Mouse (Mus musculus) lung, postnatal 36 days (tissue): ENCODE results near the gene Sema5b.
A peak's percentile ranks its signal among the peaks of the same experiment; 100 is the strongest.

Experiments
- DNase-seq: peaks from one replicate; pipeline ENCODE4 v3.0.0; 2022; ENCODE audit warnings: mixed read lengths

Gene Sema5b

DNA sequence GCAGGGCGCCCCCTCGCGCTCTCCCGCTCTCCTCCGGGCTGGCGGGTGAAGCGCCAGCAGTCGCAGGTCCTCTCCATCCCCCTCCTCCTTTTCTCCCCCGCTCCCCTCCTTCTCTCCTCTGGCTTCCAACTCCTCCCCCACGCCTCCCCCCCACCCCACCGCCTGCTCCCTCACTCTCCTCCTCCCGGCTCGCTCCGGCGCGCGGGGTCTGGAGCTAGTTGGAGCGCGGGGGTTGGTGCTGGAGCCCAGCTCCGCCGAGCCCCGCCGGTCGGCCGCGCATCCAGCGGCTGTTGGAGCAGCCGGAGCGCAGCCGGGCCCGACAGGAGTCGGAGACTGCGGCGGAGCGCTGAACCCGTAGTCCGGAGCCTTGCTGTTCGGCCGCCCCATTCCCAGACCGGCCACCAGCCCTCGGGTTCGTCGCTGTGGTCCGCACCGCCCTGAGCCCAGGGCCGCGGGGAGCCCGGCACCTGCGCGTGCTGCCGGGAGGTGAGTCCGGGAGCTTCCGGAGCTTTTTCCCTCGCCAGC, at the start of gene Sema5b:
Gene Sema5b (plus strand): TSS at position 29 of the 525 bp plus-strand sequence.
- no peak for DNase-seq

DNA sequence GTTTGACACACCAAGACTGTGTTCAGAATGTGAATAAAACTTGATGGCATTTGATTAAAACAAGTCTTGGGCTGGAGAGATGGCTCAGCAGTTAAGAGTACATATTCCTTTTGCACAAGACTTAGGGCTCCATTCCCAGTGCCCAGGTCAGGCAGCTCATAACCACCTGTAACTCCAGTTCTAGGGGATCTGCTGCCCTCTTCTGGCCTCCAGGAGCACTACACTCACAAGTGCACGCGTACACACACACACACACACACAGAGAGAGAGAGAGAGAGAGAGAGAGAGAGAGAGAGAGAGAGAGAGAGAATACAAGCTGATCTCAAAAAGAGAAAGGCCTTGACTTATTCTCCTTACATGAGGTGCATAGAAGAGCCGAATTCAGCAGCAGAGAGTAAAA, 40.6 kb upstream of the Sema5b start:
- DNase-seq: no peak

DNA sequence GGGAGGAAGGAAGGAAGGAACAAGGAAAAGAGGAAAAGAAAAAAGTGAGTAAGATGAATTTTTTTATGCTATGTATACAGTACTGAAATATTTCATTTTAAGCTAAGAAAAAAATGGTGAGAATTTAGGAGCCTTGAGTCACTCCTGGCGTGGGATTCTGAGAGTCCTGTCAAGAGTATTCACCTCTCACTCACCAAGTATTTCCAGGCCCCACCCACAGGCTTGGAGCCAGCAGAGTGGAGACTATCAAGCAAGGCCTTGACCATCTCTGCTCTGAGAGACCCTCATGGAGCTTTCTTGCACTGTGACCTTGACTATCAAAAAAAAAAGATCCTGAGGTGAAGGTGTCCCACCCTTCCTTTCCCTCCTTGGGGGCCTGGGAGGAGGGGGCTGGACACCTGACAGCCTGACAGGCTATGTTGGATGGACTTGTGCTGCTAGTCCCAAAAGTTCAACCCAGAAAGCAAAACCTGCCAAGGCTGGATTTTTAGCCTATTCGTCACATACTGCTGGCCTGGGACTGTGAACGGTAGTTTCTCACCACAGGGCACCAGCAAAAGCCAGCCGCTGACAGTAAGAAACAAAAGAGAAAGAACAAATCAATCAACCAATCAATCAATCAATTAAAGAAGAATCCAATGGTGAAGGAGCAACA, 39.7 kb upstream of the Sema5b start:
- DNase-seq: no peak

DNA sequence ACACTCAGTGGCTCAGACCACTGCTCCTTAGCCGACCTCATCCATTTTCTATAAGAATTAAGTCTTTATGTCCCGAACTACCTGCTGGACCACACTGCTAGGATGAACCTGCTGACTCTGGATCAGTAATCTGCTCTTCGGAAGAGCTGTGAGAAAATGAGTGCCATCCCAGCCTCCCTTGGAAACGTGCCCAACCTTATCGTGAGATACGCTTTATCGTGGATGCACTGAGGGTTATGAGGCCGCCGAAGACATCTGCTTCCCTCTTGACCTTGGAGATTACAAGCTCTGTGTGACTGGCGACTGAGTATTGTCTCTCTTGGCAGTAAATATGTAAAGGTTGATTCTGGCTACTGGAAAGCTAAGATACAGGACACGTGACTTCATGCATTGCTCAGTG, 38.5 kb upstream of the Sema5b start:
- no peak for DNase-seq

DNA sequence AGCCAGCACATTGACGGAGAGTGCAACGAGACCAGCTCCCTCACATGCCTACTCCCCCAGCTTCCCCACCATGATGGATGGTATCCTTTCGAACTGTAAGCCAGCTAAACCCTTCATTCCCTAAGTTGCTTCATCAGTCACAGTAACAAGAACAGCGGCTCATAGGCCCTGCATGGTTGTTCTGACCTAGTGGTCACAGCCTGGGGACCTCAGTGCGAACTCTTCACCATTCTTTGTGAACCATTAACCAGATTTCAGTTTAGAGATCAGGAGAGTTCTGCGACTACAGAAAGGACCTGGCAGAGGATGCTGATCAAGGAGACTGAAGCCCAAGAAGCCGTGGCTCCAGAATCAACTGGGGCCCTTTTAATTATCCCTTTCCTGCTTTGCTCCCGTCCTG, 36.7 kb upstream of the Sema5b start:
- DNase-seq: no peak

DNA sequence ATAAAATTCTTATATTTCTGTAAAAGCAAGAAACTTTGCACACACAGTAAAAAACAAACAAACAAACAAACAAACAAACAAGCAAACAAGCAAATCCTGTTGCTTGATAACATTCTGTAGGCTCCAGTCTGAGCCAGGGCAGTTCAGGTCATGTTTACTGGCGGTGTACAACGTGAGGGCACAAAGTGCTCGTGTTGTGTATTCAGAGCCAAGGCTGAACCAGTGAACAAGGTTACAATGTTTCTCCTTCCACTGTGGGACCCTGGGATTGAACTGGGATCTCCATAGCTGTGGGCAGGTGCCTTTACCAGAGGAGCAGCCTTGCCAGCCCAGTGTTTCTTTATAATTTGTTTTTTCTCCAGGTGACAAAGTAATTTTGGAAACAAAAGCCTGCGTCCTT, 35.2 kb upstream of the Sema5b start:
- DNase-seq: no peak

DNA sequence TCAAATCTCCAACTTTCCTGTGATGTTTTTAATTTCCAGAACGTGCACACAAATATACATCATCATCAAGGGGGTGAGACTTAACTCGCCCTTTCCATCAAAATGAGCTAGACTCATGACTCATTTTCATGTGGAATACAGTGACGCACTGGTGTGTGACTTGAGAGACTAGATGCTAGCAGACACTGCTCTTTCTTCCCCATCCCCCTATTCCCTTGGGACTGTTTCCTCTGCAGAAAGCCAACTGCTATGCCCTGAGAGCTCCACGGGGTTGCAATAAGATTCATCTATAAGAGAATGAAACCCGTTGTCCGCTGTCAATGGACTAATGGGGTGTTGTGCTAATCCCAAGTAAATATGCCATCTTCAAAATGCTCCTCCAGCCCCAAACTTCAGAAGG, 32.4 kb upstream of the Sema5b start:
- DNase-seq: no peak

DNA sequence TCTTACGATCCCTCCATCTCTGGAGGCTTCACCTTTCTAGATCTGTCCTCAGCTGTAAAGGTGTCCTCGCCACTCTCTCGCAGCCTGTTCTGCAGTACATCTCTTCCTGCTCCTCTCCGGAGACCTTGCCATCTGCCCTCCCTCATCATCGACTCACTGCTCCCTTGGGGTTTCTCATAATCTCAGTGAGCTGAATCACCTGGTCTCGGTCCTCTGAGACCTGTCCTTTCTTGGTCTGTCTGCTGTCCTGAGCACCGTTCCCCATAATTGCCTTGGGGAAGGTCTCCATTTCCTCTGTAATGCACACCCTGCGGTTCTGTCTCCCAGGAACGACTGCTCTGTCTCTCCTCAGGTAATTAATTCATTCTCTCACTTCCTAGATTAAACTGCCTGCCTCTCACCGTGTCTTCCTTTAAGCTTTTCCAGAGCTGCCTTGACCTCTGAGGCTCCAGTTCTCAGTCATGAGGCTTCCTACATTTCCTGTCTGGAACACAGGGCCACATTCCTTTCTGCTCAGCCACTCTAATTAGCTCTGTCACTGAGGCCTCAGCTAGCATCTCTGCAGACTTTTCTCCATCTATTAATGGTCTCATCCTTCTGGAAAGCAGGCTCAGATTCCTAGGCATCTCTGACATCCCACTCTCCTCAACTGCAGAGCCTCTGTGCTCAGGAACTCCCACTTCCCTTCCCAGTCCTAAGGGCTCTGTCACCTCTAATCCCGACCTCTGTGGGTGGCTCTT, 31.4 kb upstream of the Sema5b start:
- DNase-seq: no peak

DNA sequence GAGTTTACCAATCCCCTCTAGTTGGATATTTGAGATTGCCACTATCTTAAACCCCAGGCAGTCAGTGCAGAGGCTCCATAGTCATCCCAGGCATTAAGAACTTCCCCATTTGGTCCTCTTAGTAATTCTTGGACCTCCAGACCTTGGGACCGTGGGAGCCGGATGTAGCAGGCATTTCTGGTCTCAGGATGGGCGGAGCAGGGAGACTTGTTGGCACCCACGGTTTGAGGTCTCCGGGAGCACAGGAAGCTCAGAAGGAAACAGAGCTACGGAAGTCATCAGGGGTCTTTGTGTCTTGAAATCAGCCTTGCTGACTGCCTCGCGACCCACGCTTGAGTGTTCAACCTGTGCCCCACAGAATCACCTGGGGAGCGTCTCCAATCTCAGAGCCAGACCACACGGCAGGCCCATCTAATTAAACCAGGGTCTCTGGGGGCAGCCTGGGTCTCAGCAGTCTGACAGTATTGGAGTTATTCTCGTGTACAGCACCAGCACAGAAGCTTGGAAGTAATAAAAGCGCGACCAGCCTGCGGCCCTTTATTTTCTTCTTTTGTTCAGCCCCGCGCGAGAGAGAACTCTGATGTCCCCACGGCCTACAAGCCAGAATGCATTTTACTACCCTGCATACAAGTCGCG, 24.9 kb upstream of the Sema5b start:
- peak; percentile 66 for DNase-seq

DNA sequence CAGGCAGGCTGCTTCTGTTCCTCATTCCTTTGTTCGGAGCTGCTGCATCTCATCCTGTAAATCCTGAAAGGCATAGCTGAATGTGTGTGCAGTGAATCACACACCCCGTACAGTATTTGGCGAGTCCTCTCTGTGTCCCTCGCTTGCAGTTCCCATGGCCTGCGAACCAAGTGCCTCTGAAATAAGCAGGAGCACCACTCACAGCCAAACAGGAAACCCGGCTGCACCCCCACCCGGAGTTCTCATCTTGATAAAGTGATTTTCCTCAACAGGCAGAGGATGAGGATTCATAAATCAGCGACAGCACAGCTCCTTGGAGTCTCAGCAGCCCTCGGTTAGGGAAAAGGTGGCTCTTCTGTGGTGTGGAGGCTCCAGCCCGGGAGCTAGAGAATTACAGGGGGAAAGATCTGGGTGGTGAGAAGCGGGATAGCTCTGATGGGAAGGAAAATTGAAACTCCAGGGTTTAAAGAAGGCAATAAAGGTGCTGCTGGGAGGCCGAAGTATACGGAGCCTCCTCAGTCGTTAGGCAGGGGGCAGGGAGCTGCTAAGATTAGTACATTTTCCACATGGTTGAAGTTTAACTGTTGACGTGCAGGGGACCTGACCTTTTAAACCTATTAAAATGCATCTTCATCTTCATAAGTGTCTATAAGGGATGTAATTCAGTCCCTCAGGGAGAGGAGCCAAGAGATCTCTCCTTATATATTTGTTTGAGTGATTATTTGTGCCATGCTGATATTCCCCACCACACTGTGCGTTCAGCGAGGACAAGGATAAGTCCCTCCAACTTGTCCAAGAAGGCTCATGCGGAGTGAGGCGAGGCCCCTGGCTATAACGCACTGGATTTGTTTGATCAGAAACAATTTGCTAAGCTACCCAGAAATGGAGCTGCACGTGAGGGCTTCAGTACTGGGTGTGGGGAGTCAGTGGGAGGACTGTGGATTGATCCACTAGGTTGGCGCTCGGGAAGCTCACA, 22.7 kb upstream of the Sema5b start:
- peak; percentile 74 for DNase-seq

DNA sequence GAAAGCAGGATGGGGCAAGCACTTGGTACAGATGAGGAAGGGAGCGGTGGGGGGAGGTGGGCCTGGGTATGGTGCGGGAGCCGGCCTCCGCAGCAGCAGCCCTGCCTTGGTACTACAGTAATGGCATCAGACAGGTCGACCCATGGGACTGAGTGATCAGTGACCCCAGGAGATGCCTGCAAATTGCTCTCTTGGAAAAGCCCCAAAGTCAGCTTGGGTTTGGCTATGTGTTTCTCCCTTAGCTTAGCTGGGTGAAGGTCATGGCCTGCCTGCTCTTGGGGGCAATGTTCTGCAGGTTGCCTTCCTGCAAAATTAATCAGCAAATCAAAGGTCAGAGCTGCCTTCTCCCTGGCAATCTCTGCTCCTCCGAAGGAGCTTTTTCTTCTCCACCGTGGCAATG, 21.7 kb upstream of the Sema5b start:
- no peak for DNase-seq

DNA sequence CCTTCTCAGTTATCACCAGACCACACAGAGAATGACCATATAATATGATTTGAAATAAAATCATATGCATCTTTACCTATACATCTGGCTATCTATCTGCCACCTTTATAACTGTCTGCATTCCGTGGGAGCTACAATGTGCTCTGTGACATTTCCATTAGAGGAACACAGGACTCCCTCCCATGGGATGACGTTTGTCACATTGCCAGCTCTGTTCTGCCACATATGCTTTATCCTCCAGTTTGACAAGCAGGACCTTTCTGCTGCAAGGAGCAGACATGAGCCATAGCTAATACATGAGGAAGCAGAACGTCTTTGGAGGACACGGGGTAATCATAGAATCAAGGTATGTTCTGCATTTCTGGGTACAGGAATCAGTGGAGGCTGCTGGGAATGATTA, 16.7 kb upstream of the Sema5b start:
- no peak for DNase-seq

DNA sequence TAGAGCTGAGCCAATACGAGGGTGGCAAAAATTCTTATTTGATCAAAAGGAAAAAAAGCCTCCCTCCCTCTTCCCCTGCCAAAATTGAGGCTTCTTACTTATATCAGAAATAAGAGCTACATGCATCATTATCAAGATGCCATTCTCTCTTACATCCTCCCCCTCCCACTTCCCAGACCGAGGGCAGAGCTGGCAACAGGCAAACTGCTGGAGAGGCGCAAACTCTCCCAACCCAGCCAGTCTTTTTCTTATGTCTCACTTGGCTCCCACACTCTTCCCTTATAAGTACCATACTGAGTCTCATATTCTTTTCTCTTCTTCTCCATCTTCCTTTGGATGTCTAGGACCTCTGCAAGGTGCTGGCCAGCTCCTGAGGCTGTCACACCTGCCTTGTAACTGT, 6.3 kb upstream of the Sema5b start:
- DNase-seq: no peak

DNA sequence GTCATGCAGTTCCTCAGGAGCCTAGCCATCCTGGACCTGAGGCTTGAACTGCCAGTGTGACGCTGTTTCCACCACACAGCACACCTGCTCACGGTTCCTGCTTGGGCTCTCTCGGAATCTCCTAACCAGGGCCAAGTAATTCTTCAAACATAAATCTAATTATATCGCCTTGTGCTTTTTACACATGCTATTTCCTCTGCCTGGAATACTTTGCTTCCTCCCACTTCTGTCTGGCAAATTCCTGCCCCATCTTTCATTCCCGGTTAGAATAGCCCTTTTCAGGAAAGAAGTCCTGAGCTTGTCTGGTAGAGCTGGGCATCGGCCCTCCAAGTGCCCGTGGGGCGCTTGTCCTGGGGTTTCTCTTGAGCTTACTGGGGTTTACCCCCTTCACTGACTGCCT, 3.3 kb upstream of the Sema5b start:
- no peak for DNase-seq

DNA sequence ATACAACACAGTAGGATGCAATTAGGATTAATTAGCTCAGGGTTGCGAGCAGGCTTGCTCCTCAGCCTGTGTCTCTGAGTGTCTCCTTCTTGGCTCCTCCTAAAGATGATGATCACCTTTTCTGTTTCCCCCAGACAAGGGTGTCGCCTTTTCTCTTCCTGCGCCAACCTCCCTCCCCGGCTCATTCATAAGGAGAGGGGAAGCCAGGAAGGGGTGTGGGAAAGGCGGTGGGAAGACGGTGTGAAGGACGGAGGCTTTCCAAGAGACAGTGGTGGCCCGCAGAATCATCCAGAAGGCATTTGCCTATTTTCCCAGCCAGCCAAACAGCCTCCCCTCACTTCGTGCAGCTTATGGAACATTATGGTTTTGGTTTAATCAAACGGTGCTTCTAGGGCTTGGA, 1.9 kb upstream of the Sema5b start:
- no peak for DNase-seq

DNA sequence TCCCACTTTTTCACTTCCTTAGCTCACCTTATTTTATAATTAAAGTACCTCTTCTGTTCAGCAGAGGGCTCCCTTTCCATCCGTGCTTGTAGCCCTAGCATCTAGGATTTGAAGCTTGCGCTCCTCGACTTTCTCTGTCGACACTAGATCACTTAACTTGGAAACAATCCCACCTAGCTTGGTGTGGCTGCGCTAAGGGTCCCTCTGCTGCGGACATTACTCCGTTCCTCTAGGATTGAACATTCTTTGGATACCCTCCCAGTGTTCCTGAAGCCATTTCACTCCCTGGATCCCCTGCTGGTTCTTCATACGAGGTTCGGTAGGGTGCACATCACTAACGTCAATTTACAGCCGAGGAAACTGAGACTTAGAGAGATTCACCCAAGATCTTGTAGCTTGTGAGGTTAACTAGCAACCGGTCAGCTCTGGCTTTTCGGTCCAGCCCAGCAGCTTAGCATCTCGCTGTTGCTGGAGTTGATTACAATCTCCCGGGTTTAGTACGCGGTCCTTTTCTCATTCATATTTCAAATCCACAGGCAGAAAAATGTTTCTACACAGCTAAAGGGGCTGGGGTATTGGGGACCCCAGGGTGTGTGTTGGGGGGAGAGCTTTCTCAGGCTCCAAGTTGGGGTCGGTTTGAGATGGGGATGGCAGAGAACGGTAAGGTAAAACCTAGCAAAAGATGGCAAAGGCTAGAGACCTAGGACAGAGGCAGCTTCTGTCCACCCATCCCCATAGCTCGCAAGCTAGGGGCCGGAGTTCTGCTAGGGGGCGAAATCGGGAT, 420 bp upstream of the Sema5b start:
- DNase-seq: peak; percentile 69

DNA sequence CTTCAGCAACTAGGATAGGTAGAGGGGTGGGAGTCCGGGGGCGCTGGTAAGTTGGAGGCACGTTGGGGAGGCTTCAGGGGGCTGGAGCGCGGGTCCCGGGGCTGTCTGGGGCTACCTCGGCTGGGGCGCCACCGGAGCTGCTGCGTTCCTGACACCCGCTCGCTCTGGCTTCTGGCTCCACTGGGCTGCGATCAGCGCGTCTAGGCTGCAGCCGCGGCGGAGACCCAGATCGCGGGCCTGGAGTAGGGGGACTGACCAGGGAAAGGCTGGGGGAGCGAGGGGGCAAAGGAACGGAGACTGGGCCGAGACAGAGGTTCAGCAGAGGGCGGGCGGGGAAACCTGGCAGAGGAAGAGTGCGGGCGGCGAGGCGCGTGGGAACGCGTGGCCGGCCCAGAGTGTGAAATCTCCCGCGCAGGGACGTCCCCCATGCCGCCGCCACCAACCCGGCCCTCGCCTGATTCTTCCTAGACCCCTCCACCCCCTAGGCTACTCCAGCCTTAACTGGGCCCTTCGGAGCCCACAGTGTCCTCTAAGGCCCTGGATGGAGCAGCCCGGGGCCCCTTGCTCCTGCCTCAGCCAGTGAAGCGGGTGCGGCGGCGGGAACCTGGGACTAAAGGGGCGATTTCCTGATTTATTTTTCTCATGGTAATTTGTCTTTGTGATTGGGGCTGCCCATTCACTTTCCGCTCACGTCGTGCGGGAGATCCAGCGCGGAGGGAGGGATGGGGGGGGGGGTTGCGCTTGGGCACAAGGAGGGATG, 896 bp downstream of the Sema5b start:
- no peak for DNase-seq

DNA sequence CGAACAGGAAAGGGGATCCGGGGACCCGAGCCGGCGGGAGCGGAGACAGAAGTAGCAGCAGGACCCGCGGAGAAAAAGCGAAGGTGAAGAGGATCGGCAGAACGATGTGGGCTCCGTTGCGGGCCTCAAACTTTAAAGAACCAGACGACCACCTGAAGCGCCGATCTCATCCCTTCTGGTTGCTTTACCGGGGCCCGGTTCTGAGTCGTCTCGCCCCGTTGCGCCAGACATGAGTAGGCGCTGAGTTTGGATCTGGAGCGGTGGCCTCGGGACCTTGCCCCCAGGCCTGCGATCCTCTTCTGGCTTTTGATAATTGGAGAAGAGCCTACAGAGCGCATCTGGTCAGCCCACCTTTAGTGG, 1.5 kb downstream of the Sema5b start:
- DNase-seq: no peak

DNA sequence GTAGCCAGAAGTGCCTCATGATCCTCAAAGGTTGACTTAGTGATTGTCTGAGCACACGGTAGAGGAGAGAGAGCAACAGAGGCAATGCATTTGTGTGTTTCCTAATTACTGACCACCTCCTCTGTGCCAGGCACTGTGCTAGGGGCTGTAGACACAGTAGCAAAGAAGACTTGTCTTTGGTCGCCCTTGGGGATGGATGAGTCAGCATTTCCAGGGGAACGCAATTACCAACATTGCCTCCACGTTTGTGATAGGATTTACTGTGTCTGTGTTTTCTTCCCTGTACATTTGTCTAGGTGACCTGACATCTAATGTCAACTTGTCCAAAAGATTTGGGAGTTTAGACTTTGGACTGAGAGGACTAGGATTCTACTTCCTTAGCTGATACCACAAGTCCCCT, 4.8 kb downstream of the Sema5b start:
- DNase-seq: no peak

DNA sequence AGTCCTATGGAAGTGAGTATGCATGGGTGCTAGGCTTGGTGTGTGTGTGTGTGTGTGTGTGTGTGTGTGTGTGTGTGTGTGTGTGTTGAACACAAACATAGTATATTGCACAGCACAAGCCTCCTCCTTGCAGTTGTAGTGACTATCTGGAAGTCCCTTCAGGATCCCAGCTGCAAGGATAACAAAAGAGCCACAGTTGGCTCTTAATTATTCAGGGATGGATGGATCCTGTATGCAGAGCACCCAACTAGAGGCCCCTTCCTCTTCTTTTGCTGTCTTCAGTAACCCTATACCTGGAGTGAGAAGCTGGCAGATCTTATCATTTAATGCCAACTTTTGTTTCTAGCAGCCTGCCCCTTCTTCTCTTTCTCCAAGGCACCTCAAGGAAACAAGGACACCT, 7.0 kb downstream of the Sema5b start:
- DNase-seq: no peak

DNA sequence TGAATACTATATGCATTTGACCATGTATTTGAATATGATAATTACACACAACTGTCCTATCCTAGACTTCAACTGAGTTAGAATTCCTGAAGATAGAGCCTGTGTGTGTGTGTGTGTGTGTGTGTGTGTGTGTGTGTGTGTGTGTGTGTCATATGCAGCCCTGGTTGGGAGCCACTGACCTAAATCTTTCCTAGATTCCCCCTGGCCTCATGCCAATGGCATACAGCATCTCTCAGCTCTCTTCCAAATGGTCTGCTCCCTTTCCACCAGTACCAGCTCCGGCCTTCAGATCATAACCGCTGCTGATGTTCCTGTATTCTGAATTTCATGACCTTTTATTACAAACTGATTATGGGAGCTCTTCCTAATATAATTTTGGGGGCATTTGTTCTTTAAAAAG, 8.4 kb downstream of the Sema5b start:
- no peak for DNase-seq
